Mouse (Mus musculus) gastrocnemius, postnatal 4 days (tissue): ENCODE measurements around the gene Prkce. TPM values are rescaled to one million over a fixed set of nuclear protein-coding genes. Genes with fewer than 3 reads are reported as not detected.

Source experiments
- DNase-seq, 2 experiments: peaks; one replicate each; pipeline ENCODE4 v3.0.0; 2021 to 2022; ENCODE audit warnings: low spot score in 2 of 2, mixed read lengths in 2 of 2
- total RNA-seq, 2 experiments: library from RNA; stranded (reverse); gene quantifications; 2 replicates each; pipeline ENCODE4 v1.2.3; 2021

Prkce gene
- total RNA-seq, 2 experiments from 2014 or later, result 12.3 to 13.0 TPM

GRCm38 (mm10) chr17:86170164-86170958 is 2.8 kb downstream of the Prkce start:
- no peak for DNase-seq

GRCm38 (mm10) chr17:86175516-86175915 is 7.9 kb downstream of the Prkce start:
- no peak for DNase-seq

- no peak for DNase-seq
Observed at GRCm38 (mm10) chr17:86176722-86177121, 9.1 kb downstream of the Prkce start.

- DNase-seq, result no peak
Observed at GRCm38 (mm10) chr17:86183788-86184187, 16.2 kb downstream of the Prkce start.

- DNase-seq, result no peak
Observed at GRCm38 (mm10) chr17:86184552-86185209, 17.1 kb downstream of the Prkce start.

- no peak for DNase-seq
Observed at GRCm38 (mm10) chr17:86185584-86185983, 18.0 kb downstream of the Prkce start.

- DNase-seq, result no peak
Observed at GRCm38 (mm10) chr17:86187777-86188176, 20.2 kb downstream of the Prkce start.

- DNase-seq, result no peak
Observed at GRCm38 (mm10) chr17:86193979-86194378, 26.4 kb downstream of the Prkce start.

- no peak for DNase-seq
Observed at GRCm38 (mm10) chr17:86194921-86195320, 27.3 kb downstream of the Prkce start.

GRCm38 (mm10) chr17:86198496-86199465 is 31.2 kb downstream of the Prkce start:
- DNase-seq, result no peak

- no peak for DNase-seq
Observed at GRCm38 (mm10) chr17:86201981-86202380, 34.4 kb downstream of the Prkce start.

- no peak for DNase-seq
Observed at GRCm38 (mm10) chr17:86202972-86203371, 35.4 kb downstream of the Prkce start.

GRCm38 (mm10) chr17:86203531-86204450 is 36.2 kb downstream of the Prkce start:
- DNase-seq, result no peak

- no peak for DNase-seq
Observed at GRCm38 (mm10) chr17:86206289-86206688, 38.7 kb downstream of the Prkce start.

- no peak for DNase-seq
Observed at GRCm38 (mm10) chr17:86208057-86208820, 40.7 kb downstream of the Prkce start.

GRCm38 (mm10) chr17:86208821-86209186 is 41.2 kb downstream of the Prkce start:
- no peak for DNase-seq

- no peak for DNase-seq
Observed at GRCm38 (mm10) chr17:86209680-86210251, 42.2 kb downstream of the Prkce start.

- no peak for DNase-seq
Observed at GRCm38 (mm10) chr17:86212204-86212603, 44.6 kb downstream of the Prkce start.

- DNase-seq, result no peak
Observed at GRCm38 (mm10) chr17:86214285-86214684, 46.7 kb downstream of the Prkce start.
